8 mouse cellular contexts compared by ENCODE assay signal in genomic region chr5:140705501-140706171, GRCm38 (mm10). TPM values are rescaled to one million over a fixed set of nuclear protein-coding genes. Genes with fewer than 3 reads are reported as not detected.
A peak's percentile ranks its signal among the peaks of the same experiment; 100 is the strongest.
DNase-seq lines count a peak whose midpoint lies in the region; ATAC-seq and TF ChIP-seq lines count a peak whose summit lies in the region.

No protein-coding gene starts in this region.

- no peaks in the 10 kb centered on the region for H3K27me3 ChIP-seq in heart, postnatal 0 days (ENCODE audit: control insufficient read depth, insufficient read depth, low read length)
- H3K27me3 ChIP-seq in neural tube, embryonic 15.5 days (replicated peaks) = no peaks in the 10 kb centered on the region

- H3K9me3 ChIP-seq in heart, postnatal 0 days (replicated peaks; ENCODE audit: control insufficient read depth, low read length) = no peaks in the 10 kb centered on the region
- H3K9me3 ChIP-seq in neural tube, embryonic 15.5 days (replicated peaks) = no peaks in the 10 kb centered on the region

- no peak for TF ChIP-seq CTCF in bone marrow, adult 2 months (IDR thresholded peaks at IDR 0.05; ENCODE audit: control insufficient read depth, insufficient read depth, low read length)
- no peak for TF ChIP-seq CTCF in heart, postnatal 0 days (IDR thresholded peaks at IDR 0.05; ENCODE audit: low read depth)

- peaks cover 21% of the 10 kb centered on the region for H3K36me3 ChIP-seq in heart, postnatal 0 days (replicated peaks; ENCODE audit: control insufficient read depth, insufficient read depth, low read length)
- H3K36me3 ChIP-seq in neural tube, embryonic 15.5 days = peaks cover 15% of the 10 kb centered on the region

- no peak for TF ChIP-seq EP300 in heart, postnatal 0 days (IDR thresholded peaks at IDR 0.05; ENCODE audit: low read depth)

- intact Hi-C loops in heart, postnatal 25 days (cut with DNase I) = loop anchor here (2.0 to 5.0 kb wide), 2 partner anchors 42 to 127 kb away; no protein-coding TSS in a partner anchor

- peak overlapping the region; percentile 81 for H3K27ac ChIP-seq in bone marrow, adult 2 months (ENCODE audit: control insufficient read depth, insufficient read depth, low read depth, low read length, poor library complexity)
- H3K27ac ChIP-seq in heart, postnatal 0 days (ENCODE audit: low read depth) = peak overlapping the region; percentile 79
- H3K27ac ChIP-seq in neural tube, embryonic 15.5 days (replicated peaks) = peak overlapping the region; percentile 97

- no peak for TF ChIP-seq POLR2A in bone marrow, adult 2 months (IDR thresholded peaks at IDR 0.05; ENCODE audit: borderline replicate concordance, control insufficient read depth, low read depth, low read length)

- H3K4me3 ChIP-seq in bone marrow, adult 2 months (replicated peaks; ENCODE audit: control insufficient read depth, low read depth, low read length) = peak overlapping the region; percentile 81
- H3K4me3 ChIP-seq in heart, postnatal 0 days (ENCODE audit: low read depth, low read length) = peak overlapping the region; percentile 61
- peak overlapping the region; percentile 62 for H3K4me3 ChIP-seq in neural tube, embryonic 15.5 days (replicated peaks)

- peak overlapping the region; percentile 81 for H3K4me2 ChIP-seq in heart, postnatal 0 days (ENCODE audit: low read depth, low read length)
- H3K4me2 ChIP-seq in neural tube, embryonic 15.5 days = peak overlapping the region; percentile 81

- no peak for ATAC-seq in heart, postnatal 0 days (ENCODE audit: insufficient read depth, low read depth)
- no peak; the same call in 1 of the 2 replicates for ATAC-seq in neural tube, embryonic 15.5 days (ENCODE audit: low FRiP score)

- H3K4me1 ChIP-seq in bone marrow, adult 2 months (ENCODE audit: control insufficient read depth, insufficient read depth, low read length) = peaks cover 3% of the 10 kb centered on the region; the same call in 1 of the 2 replicates
- peaks cover 16% of the 10 kb centered on the region for H3K4me1 ChIP-seq in heart, postnatal 0 days (ENCODE audit: control insufficient read depth, insufficient read depth)
- H3K4me1 ChIP-seq in neural tube, embryonic 15.5 days = peaks cover 42% of the 10 kb centered on the region

- DNase-seq in heart, adult 11 months = peak; percentile 95
- DNase-seq in heart, postnatal 25 days (ENCODE audit: low spot score) = no peak
- DNase-seq in heart, postnatal 0 days (ENCODE audit: low spot score) = peak; percentile 25
- peak; percentile 23 for DNase-seq in liver
- DNase-seq in adrenal gland, postnatal 36 days = no peak
- no peak for DNase-seq in adrenal gland, postnatal 4 days (ENCODE audit: low spot score in 2 of 2)

- 38% methylated on average over 7 of the region's 7 CpGs for WGBS in bone marrow, adult 2 months
- WGBS in heart, postnatal 0 days = 47% methylated on average over 7 of the region's 7 CpGs
- WGBS in neural tube, embryonic 15.5 days = 59% methylated on average over 7 of the region's 7 CpGs

- peak overlapping the region; percentile 79 for H3K9ac ChIP-seq in heart, postnatal 0 days (replicated peaks; ENCODE audit: low read depth, low read length)
- peak overlapping the region; percentile 75 for H3K9ac ChIP-seq in neural tube, embryonic 15.5 days (replicated peaks)

RNA-seq across cellular contexts. Expression of gene Brat1, which starts 0.8 kb away (rescaled TPM):
- total RNA-seq in heart, postnatal 25 days (2021) = 1 to 10 TPM; 7.2 to 8.4 TPM
- 4.6 and 8.5 TPM in 2 replicates for polyA plus RNA-seq in bone marrow, adult 2 months (2011; ENCODE audit: insufficient read depth, insufficient read length, low replicate concordance, missing spikeins)
- total RNA-seq in heart, postnatal 0 days (2014; rRNA removed; ENCODE audit: low replicate concordance) = 19.3 and 25.0 TPM in 2 replicates
- 9.5 and 10.6 TPM in 2 replicates for polyA plus RNA-seq in heart, postnatal 0 days (2015; fragmentation: Nextera tagmentation; extraction: Ambion mirVana)
- 25.9 and 26.9 TPM in 2 replicates for polyA plus RNA-seq in neural tube, embryonic 15.5 days (2015; fragmentation: Nextera tagmentation; extraction: Ambion mirVana)
- total RNA-seq in adrenal gland, postnatal 36 days (2021) = 10 to 100 TPM; 16.4 to 25.6 TPM
- total RNA-seq in adrenal gland, postnatal 4 days (2021) = 10 to 100 TPM; 23.9 to 24.2 TPM

RNA-seq across cellular contexts. Expression of gene Iqce, which starts 3.5 kb away (rescaled TPM):
- total RNA-seq in heart, postnatal 25 days (2021) = 1 to 10 TPM; 4.5 to 7.5 TPM
- polyA plus RNA-seq in bone marrow, adult 2 months (2011; ENCODE audit: insufficient read depth, insufficient read length, low replicate concordance, missing spikeins) = 3.6 and 11.0 TPM in 2 replicates
- 3.8 and 9.6 TPM in 2 replicates for total RNA-seq in heart, postnatal 0 days (2014; rRNA removed; ENCODE audit: low replicate concordance)
- polyA plus RNA-seq in heart, postnatal 0 days (2015; fragmentation: Nextera tagmentation; extraction: Ambion mirVana) = 4.8 and 5.1 TPM in 2 replicates
- 25.5 and 26.2 TPM in 2 replicates for polyA plus RNA-seq in neural tube, embryonic 15.5 days (2015; fragmentation: Nextera tagmentation; extraction: Ambion mirVana)
- 10 to 100 TPM; 18.6 to 19.7 TPM for total RNA-seq in adrenal gland, postnatal 36 days (2021)
- 10 to 100 TPM; 40.3 to 41.3 TPM for total RNA-seq in adrenal gland, postnatal 4 days (2021)

RNA-seq across cellular contexts. Expression of gene Amz1, which starts 18.3 kb away (rescaled TPM):
- under 1 TPM; 0.08 to 0.44 TPM for total RNA-seq in heart, postnatal 25 days (2021)
- polyA plus RNA-seq in bone marrow, adult 2 months (2011; ENCODE audit: insufficient read depth, insufficient read length, low replicate concordance, missing spikeins) = 2.7 and 3.5 TPM in 2 replicates
- total RNA-seq in heart, postnatal 0 days (2014; rRNA removed; ENCODE audit: low replicate concordance) = 0.08 and 0.15 TPM in 2 replicates
- polyA plus RNA-seq in heart, postnatal 0 days (2015; fragmentation: Nextera tagmentation; extraction: Ambion mirVana) = 0.81 and 0.94 TPM in 2 replicates
- polyA plus RNA-seq in neural tube, embryonic 15.5 days (2015; fragmentation: Nextera tagmentation; extraction: Ambion mirVana) = 3.5 and 3.8 TPM in 2 replicates
- total RNA-seq in adrenal gland, postnatal 36 days (2021) = under 1 TPM; 0.50 to 0.66 TPM
- total RNA-seq in adrenal gland, postnatal 4 days (2021) = 1 to 10 TPM; 1.2 to 1.5 TPM

RNA-seq across cellular contexts. Expression of gene Ttyh3, which starts 56.8 kb away (rescaled TPM):
- total RNA-seq in heart, postnatal 25 days (2021) = 10 to 100 TPM; 15.6 to 18.6 TPM
- 20.1 and 34.8 TPM in 2 replicates for polyA plus RNA-seq in bone marrow, adult 2 months (2011; ENCODE audit: insufficient read depth, insufficient read length, low replicate concordance, missing spikeins)
- 53.2 and 55.2 TPM in 2 replicates for total RNA-seq in heart, postnatal 0 days (2014; rRNA removed; ENCODE audit: low replicate concordance)
- 8.5 and 8.9 TPM in 2 replicates for polyA plus RNA-seq in heart, postnatal 0 days (2015; fragmentation: Nextera tagmentation; extraction: Ambion mirVana)
- polyA plus RNA-seq in neural tube, embryonic 15.5 days (2015; fragmentation: Nextera tagmentation; extraction: Ambion mirVana) = 58.8 and 63.9 TPM in 2 replicates
- total RNA-seq in adrenal gland, postnatal 36 days (2021) = 100 to 1,000 TPM in 1 of 2 experiments, 10 to 100 TPM in 1; 42.4 to 108 TPM
- 100 to 1,000 TPM; 199 to 212 TPM for total RNA-seq in adrenal gland, postnatal 4 days (2021)

Comparison
In these comparisons a context has a peak if more than half of its experiments do, and no peak if none do; other contexts are left out.
1. DNase-seq: peak in heart, adult 11 months (single experiment), heart, postnatal 0 days (single experiment) and liver (single experiment); none in heart, postnatal 25 days (single experiment), adrenal gland, postnatal 36 days (0 of 2) and adrenal gland, postnatal 4 days (0 of 2).
2. Peak in every context shown above with its lines, with median percentiles within 50 percentile points of each other: H3K27ac ChIP-seq and H3K4me3 ChIP-seq.